Mouse (Mus musculus) ES-E14 (cell line): ENCODE data around the gene Ehbp1l1.

Experiments
- CHD2 ChIP-seq: IDR thresholded peaks from 2 replicates; pipeline ENCODE4 v1.6.1; 2014; ENCODE audit warnings: mild to moderate bottlenecking, low read depth, low read length, inconsistent platforms
- HCFC1 ChIP-seq: IDR thresholded peaks from 2 replicates; pipeline ENCODE4 v1.6.1; 2012; ENCODE audit warnings: low read length, inconsistent platforms, borderline replicate concordance; ENCODE audit not compliant: insufficient read depth
- MAFK ChIP-seq: IDR thresholded peaks from 2 replicates; pipeline ENCODE4 v1.6.1; 2014; ENCODE audit warnings: mild to moderate bottlenecking, low read depth, low read length, inconsistent platforms; ENCODE audit not compliant: insufficient read depth
- ZC3H11A ChIP-seq: IDR thresholded peaks from 2 replicates; pipeline ENCODE4 v1.6.1; 2012; ENCODE audit warnings: low read depth, mild to moderate bottlenecking, inconsistent platforms, low read length, borderline replicate concordance
- ZNF384 ChIP-seq: IDR thresholded peaks from 2 replicates; pipeline ENCODE4 v1.6.1; 2012; ENCODE audit warnings: low read depth, low read length, inconsistent platforms

DNA sequence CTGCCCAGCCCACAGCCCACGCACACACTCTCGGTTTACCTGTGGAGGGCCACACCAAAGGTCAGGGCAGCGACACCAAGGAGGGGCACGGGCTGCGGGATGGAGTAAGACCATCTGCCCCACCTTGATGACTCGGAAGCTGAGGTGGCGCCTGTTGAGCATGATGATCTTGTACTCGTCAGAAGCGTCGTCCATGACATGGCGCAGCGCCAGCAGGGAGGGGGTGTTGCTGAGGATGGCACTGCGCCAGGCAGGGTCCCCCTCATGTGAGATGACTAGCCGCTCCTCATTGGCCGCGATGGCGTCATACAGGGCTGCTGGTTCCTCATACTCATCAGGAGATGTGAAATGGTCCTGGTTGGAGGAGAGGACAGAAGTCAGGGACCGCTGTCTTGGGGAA is 59.7 kb downstream of the Ehbp1l1 start:
- TF ChIP-seq CHD2, result no peak
- no peak for TF ChIP-seq HCFC1
- no peak for TF ChIP-seq MAFK
- no peak for TF ChIP-seq ZC3H11A
- TF ChIP-seq ZNF384, result no peak
